Mouse (Mus musculus): ENCODE results near the gene Atp6v0d1. TPM values are rescaled to one million over a fixed set of nuclear protein-coding genes. Genes with fewer than 3 reads are reported as not detected.
"Not testable (repeated sequence)": the region's sequence is repeated elsewhere in the genome, so short reads cannot be mapped to it uniquely, and the experiment has no call there.

The Atp6v0d1 gene
- polyA plus RNA-seq, 1 experiment: 110 TPM

GRCm38 (mm10) chr8:105579719-105580118 lies 13.9 kb upstream of the Atp6v0d1 start:
- WGBS: 42% methylated on average over 3 of the region's 3 CpGs
- DNase-seq (ENCODE audit: low read depth, low spot score): no peak

- WGBS: 40% methylated on average over 3 of the region's 3 CpGs
Observed at GRCm38 (mm10) chr8:105575538-105575937, 9.7 kb upstream of the Atp6v0d1 start.

GRCm38 (mm10) chr8:105574741-105575140 lies 8.9 kb upstream of the Atp6v0d1 start:
- no peak for DNase-seq (ENCODE audit: low read depth, low spot score)
- 57% methylated on average over 6 of the region's 6 CpGs for WGBS

More at GRCm38 (mm10) chr8:105575538-105575937, 9.7 kb upstream of the Atp6v0d1 start:
- DNase-seq (ENCODE audit: low read depth, low spot score): no peak

GRCm38 (mm10) chr8:105573427-105573826 lies 7.6 kb upstream of the Atp6v0d1 start:
- no peak for DNase-seq (ENCODE audit: low read depth, low spot score)

- DNase-seq (ENCODE audit: low read depth, low spot score): no peak
- 60% methylated on average over 9 of the region's 9 CpGs for WGBS
Observed at GRCm38 (mm10) chr8:105571810-105572209, 6.0 kb upstream of the Atp6v0d1 start.

GRCm38 (mm10) chr8:105566703-105567595 lies 1.1 kb upstream of the Atp6v0d1 start:
- DNase-seq (ENCODE audit: low read depth, low spot score): no peak
- WGBS: 25% methylated on average over 27 of the region's 27 CpGs

GRCm38 (mm10) chr8:105565401-105565881 lies 406 bp downstream of the Atp6v0d1 start:
- 0% methylated on average over 31 of the region's 31 CpGs for WGBS
- no peak for DNase-seq (ENCODE audit: low read depth, low spot score)

- 58% methylated on average over 9 of the region's 9 CpGs for WGBS
Observed at GRCm38 (mm10) chr8:105564573-105565229, 1.1 kb downstream of the Atp6v0d1 start.

GRCm38 (mm10) chr8:105563871-105564270 lies 2.0 kb downstream of the Atp6v0d1 start:
- 74% methylated on average over 1 of the region's 1 CpGs for WGBS

More at GRCm38 (mm10) chr8:105564573-105565229, 1.1 kb downstream of the Atp6v0d1 start:
- DNase-seq (ENCODE audit: low read depth, low spot score): not testable (repeated sequence)

GRCm38 (mm10) chr8:105562863-105563262 lies 3.0 kb downstream of the Atp6v0d1 start:
- 86% methylated on average over 3 of the region's 3 CpGs for WGBS
- DNase-seq (ENCODE audit: low read depth, low spot score): no peak

More at GRCm38 (mm10) chr8:105563871-105564270, 2.0 kb downstream of the Atp6v0d1 start:
- DNase-seq (ENCODE audit: low read depth, low spot score): no peak

GRCm38 (mm10) chr8:105555230-105555629 lies 10.6 kb downstream of the Atp6v0d1 start:
- WGBS: 72% methylated on average over 3 of the region's 3 CpGs

GRCm38 (mm10) chr8:105554087-105554486 lies 11.8 kb downstream of the Atp6v0d1 start:
- no peak for DNase-seq (ENCODE audit: low read depth, low spot score)

More at GRCm38 (mm10) chr8:105555230-105555629, 10.6 kb downstream of the Atp6v0d1 start:
- no peak for DNase-seq (ENCODE audit: low read depth, low spot score)

- 56% methylated on average over 1 of the region's 1 CpGs for WGBS
Observed at GRCm38 (mm10) chr8:105552824-105553223, 13.0 kb downstream of the Atp6v0d1 start.

GRCm38 (mm10) chr8:105552032-105552431 lies 13.8 kb downstream of the Atp6v0d1 start:
- 90% methylated on average over 2 of the region's 2 CpGs for WGBS
- no peak for DNase-seq (ENCODE audit: low read depth, low spot score)

More at GRCm38 (mm10) chr8:105552824-105553223, 13.0 kb downstream of the Atp6v0d1 start:
- DNase-seq (ENCODE audit: low read depth, low spot score): no peak

- 26% methylated on average over 2 of the region's 2 CpGs for WGBS
- DNase-seq (ENCODE audit: low read depth, low spot score): peak; percentile 94
Observed at GRCm38 (mm10) chr8:105550083-105550482, 15.8 kb downstream of the Atp6v0d1 start.

- 29% methylated on average over 1 of the region's 1 CpGs for WGBS
- no peak for DNase-seq (ENCODE audit: low read depth, low spot score)
Observed at GRCm38 (mm10) chr8:105549506-105549905, 16.3 kb downstream of the Atp6v0d1 start.

- DNase-seq (ENCODE audit: low read depth, low spot score): no peak
- 64% methylated on average over 6 of the region's 6 CpGs for WGBS
Observed at GRCm38 (mm10) chr8:105546384-105547350, 19.2 kb downstream of the Atp6v0d1 start.

GRCm38 (mm10) chr8:105545249-105545648 lies 20.6 kb downstream of the Atp6v0d1 start:
- WGBS: 69% methylated on average over 3 of the region's 3 CpGs
- no peak for DNase-seq (ENCODE audit: low read depth, low spot score)

- no peak for DNase-seq (ENCODE audit: low read depth, low spot score)
- WGBS: 63% methylated on average over 7 of the region's 7 CpGs
Observed at GRCm38 (mm10) chr8:105544544-105545205, 21.2 kb downstream of the Atp6v0d1 start.

Data from large intestine, adult 2 months (tissue).